Mouse (Mus musculus) MEL (cell line): ENCODE measurements at regions not wholly inside any gene's neighbourhood (a gene's known extent, or its start where the extent isn't known, plus 50 kb on each side); places are given as distances from the start of the nearest gene placed in this dataset.

Experiments
- DNase-seq: peaks from one replicate; pipeline ENCODE4 v3.0.0; 2011; ENCODE audit warnings: low read depth, low spot score
- H3K27ac ChIP-seq: 2 replicates; pipeline ENCODE4 v1.5.1; 2012; ENCODE audit warnings: low read depth, mild to moderate bottlenecking, control low read depth, low read length, moderate library complexity; ENCODE audit not compliant: control insufficient read depth
- H3K27me3 ChIP-seq, 2 experiments: fragments of 150-350 bp in 1 of 2; sonication (generic) in 1 of 2; 2 replicates each; pipeline ENCODE4 v1.6.1; 2012; ENCODE audit warnings: low read length in 2 of 2, mild to moderate bottlenecking in 2 of 2, improper control_type of control experiment in 1 of 2, moderate library complexity in 1 of 2; ENCODE audit not compliant: insufficient read depth in 2 of 2, control insufficient read depth in 1 of 2
- H3K36me3 ChIP-seq, 2 experiments: 2 replicates each; pipeline ENCODE4 v1.6.1; 2012 to 2014; ENCODE audit warnings: low read length in 2 of 2, improper control_type of control experiment in 1 of 2, inconsistent platforms in 1 of 2, mild to moderate bottlenecking in 1 of 2; ENCODE audit not compliant: insufficient read depth in 2 of 2, control insufficient read depth in 1 of 2
- H3K4me1 ChIP-seq, 2 experiments: fragments of 150-350 bp in 1 of 2; sonication (generic) in 1 of 2; 2 replicates each; pipeline ENCODE4 v1.6.1; 2012; ENCODE audit warnings: low read length in 2 of 2, improper control_type of control experiment in 1 of 2, mild to moderate bottlenecking in 1 of 2; ENCODE audit not compliant: insufficient read depth in 2 of 2, control insufficient read depth in 1 of 2
- H3K4me3 ChIP-seq, 2 experiments: fragments of 150-350 bp in 1 of 2; sonication (generic) in 1 of 2; 2 replicates each; pipeline ENCODE4 v1.5.1; 2012; ENCODE audit warnings: low read depth in 2 of 2, low read length in 2 of 2, mild to moderate bottlenecking in 2 of 2, moderate library complexity in 2 of 2, control low read depth in 1 of 2, improper control_type of control experiment in 1 of 2; ENCODE audit not compliant: control insufficient read depth in 1 of 2, insufficient read depth in 1 of 2
- H3K79me2 ChIP-seq: 2 replicates; pipeline ENCODE4 v1.6.1; 2012; ENCODE audit warnings: mild to moderate bottlenecking, low read length, moderate library complexity; ENCODE audit not compliant: control insufficient read depth, poor library complexity, insufficient read depth
- H3K9ac ChIP-seq: 2 replicates; pipeline ENCODE4 v1.6.1; 2012; ENCODE audit warnings: low read depth, mild to moderate bottlenecking, control low read depth, low read length, moderate library complexity; ENCODE audit not compliant: control insufficient read depth, poor library complexity, severe bottlenecking
- H3K9me3 ChIP-seq: fragments of 150-350 bp; sonication (generic); replicated peaks from 2 replicates; pipeline ENCODE4 v1.6.1; 2012; ENCODE audit warnings: mild to moderate bottlenecking, low read length, improper control_type of control experiment, moderate library complexity; ENCODE audit not compliant: insufficient read depth
- BHLHE40 ChIP-seq: IDR thresholded peaks from 2 replicates; pipeline ENCODE4 v1.6.1; 2012; ENCODE audit warnings: low read depth, mild to moderate bottlenecking, inconsistent platforms, low read length, improper control_type of control experiment, borderline replicate concordance
- CTCF ChIP-seq, 3 experiments: IDR thresholded peaks in 2 of 3; conservative IDR thresholded peaks in 1 of 3; 2 replicates each; pipeline ENCODE4 v1.5.1; 2011 to 2012; ENCODE audit warnings: low read length in 3 of 3, low read depth in 2 of 3, mild to moderate bottlenecking in 2 of 3, improper control_type of control experiment in 1 of 3, inconsistent platforms in 1 of 3, mixed read lengths in 1 of 3, moderate library complexity in 1 of 3; ENCODE audit not compliant: control insufficient read depth in 1 of 3, insufficient read depth in 1 of 3, poor library complexity in 1 of 3, severe bottlenecking in 1 of 3
- E2F4 ChIP-seq: IDR thresholded peaks from 2 replicates; pipeline ENCODE4 v1.6.1; 2011; ENCODE audit warnings: low read depth, low read length, improper control_type of control experiment, borderline replicate concordance
- JUND ChIP-seq: IDR thresholded peaks from 2 replicates; pipeline ENCODE4 v1.6.1; 2011; ENCODE audit warnings: low read depth, mild to moderate bottlenecking, improper control_type of control experiment, low read length
- KAT2A ChIP-seq: conservative IDR thresholded peaks from 2 replicates; pipeline ENCODE4 v1.6.1; 2012; ENCODE audit warnings: low read depth, low read length, improper control_type of control experiment, inconsistent platforms
- MAFK ChIP-seq: IDR thresholded peaks from 2 replicates; pipeline ENCODE4 v1.6.1; 2011; ENCODE audit warnings: low read depth, mild to moderate bottlenecking, low read length, improper control_type of control experiment, borderline replicate concordance
- MYC ChIP-seq: IDR thresholded peaks from 2 replicates; pipeline ENCODE4 v1.6.1; 2011; ENCODE audit warnings: low read depth, mild to moderate bottlenecking, low read length, improper control_type of control experiment, moderate library complexity
- NELFE ChIP-seq: IDR thresholded peaks from 2 replicates; pipeline ENCODE4 v1.6.1; 2011; ENCODE audit warnings: low read depth, low read length, improper control_type of control experiment
- NRF1 ChIP-seq: IDR thresholded peaks from 2 replicates; pipeline ENCODE4 v1.6.1; 2014; ENCODE audit warnings: low read depth, mild to moderate bottlenecking, inconsistent platforms, low read length, improper control_type of control experiment, moderate library complexity; ENCODE audit not compliant: poor library complexity, insufficient read depth, severe bottlenecking
- POLR2A ChIP-seq, 2 experiments: IDR thresholded peaks; 2 replicates each; pipeline ENCODE4 v1.6.1; 2011 to 2012; ENCODE audit warnings: low read length in 2 of 2, mild to moderate bottlenecking in 2 of 2, control low read depth in 1 of 2, improper control_type of control experiment in 1 of 2, low read depth in 1 of 2, moderate library complexity in 1 of 2; ENCODE audit not compliant: control insufficient read depth in 1 of 2, insufficient read depth in 1 of 2, poor library complexity in 1 of 2
- POLR2AphosphoS2 ChIP-seq: IDR thresholded peaks from 2 replicates; pipeline ENCODE4 v1.6.1; 2011; ENCODE audit warnings: low read length, improper control_type of control experiment
- POLR2AphosphoS5 ChIP-seq: IDR thresholded peaks from 2 replicates; pipeline ENCODE4 v1.6.1; 2012; ENCODE audit warnings: low read depth, borderline replicate concordance, mild to moderate bottlenecking, inconsistent platforms, low read length, moderate library complexity, mixed read lengths
- RCOR1 ChIP-seq: IDR thresholded peaks from 2 replicates; pipeline ENCODE4 v1.6.1; 2012; ENCODE audit warnings: low read depth, mild to moderate bottlenecking, inconsistent platforms, low read length, improper control_type of control experiment
- SIN3A ChIP-seq: IDR thresholded peaks from 2 replicates; pipeline ENCODE4 v1.6.1; 2012; ENCODE audit warnings: low read length, improper control_type of control experiment, inconsistent platforms
- SMC3 ChIP-seq: IDR thresholded peaks from 2 replicates; pipeline ENCODE4 v1.6.1; 2011; ENCODE audit warnings: low read depth, low read length, improper control_type of control experiment
- TAL1 ChIP-seq: IDR thresholded peaks from 2 replicates; pipeline ENCODE4 v1.6.1; 2012; ENCODE audit warnings: mild to moderate bottlenecking, inconsistent platforms, low read length, moderate library complexity, mixed read lengths
- UBTF ChIP-seq: IDR thresholded peaks from 2 replicates; pipeline ENCODE4 v1.6.1; 2012; ENCODE audit warnings: low read depth, mild to moderate bottlenecking, inconsistent platforms, low read length, improper control_type of control experiment, moderate library complexity, borderline replicate concordance; ENCODE audit not compliant: insufficient read depth
- USF2 ChIP-seq, 2 experiments: IDR thresholded peaks; 2 replicates each; pipeline ENCODE4 v1.6.1; 2011 to 2012; ENCODE audit warnings: improper control_type of control experiment in 2 of 2, low read length in 2 of 2, borderline replicate concordance in 1 of 2, inconsistent platforms in 1 of 2, low read depth in 1 of 2, mild to moderate bottlenecking in 1 of 2; ENCODE audit not compliant: insufficient read depth in 1 of 2
- ZMIZ1 ChIP-seq: IDR thresholded peaks from 2 replicates; pipeline ENCODE4 v1.6.1; 2012; ENCODE audit warnings: low read depth, mild to moderate bottlenecking, inconsistent platforms, low read length, improper control_type of control experiment, moderate library complexity
- ZNF384 ChIP-seq: IDR thresholded peaks from 2 replicates; pipeline ENCODE4 v1.6.1; 2012; ENCODE audit warnings: low read depth, mild to moderate bottlenecking, inconsistent platforms, low read length, improper control_type of control experiment

DNA sequence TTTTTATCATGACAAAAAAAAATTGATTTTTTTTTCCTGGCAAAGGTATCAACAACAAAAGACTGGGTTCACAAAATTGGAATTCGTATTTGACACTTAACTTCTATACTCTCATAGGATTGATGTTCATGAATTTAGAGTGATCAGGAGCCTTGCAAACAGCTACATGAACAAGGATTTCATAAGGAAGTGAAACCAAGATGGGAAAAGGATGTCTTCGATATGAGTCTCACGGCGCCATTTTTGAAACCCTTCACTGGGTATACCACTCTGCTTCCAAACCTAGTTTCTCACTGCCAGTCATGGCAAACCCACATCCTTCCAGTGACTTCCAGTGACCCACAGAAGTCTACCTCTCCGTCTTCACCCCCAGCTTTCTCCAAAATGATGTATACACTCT, 157.8 kb upstream of the Tmc1 start:
- no peak overlapping the region for H3K4me3 ChIP-seq
- no peaks in the 10 kb centered on the region for H3K9me3 ChIP-seq
- no peaks in the 10 kb centered on the region for H3K36me3 ChIP-seq
- H3K9ac ChIP-seq = no peak overlapping the region
- no peaks in the 10 kb centered on the region for H3K79me2 ChIP-seq
- H3K4me1 ChIP-seq = no peaks in the 10 kb centered on the region
- no peak overlapping the region for H3K27ac ChIP-seq
- no peak for DNase-seq
- no peaks in the 10 kb centered on the region for H3K27me3 ChIP-seq
- no peak for TF ChIP-seq ZNF384
- TF ChIP-seq USF2 (IDR thresholded peaks at IDR 0.05; ENCODE audit: borderline replicate concordance in 1 of 2, insufficient read depth in 1 of 2, low read depth in 1 of 2, low read length in 2 of 2) = no peak
- TF ChIP-seq E2F4 = no peak
- TF ChIP-seq ZMIZ1 = no peak
- no peak for TF ChIP-seq MAFK
- no peak for TF ChIP-seq CTCF (IDR thresholded peaks at IDR 0.05 in 2 of 3, conservative IDR thresholded peaks at IDR 0.05 in 1 of 3; ENCODE audit: control insufficient read depth in 1 of 3, insufficient read depth in 1 of 3, low read depth in 2 of 3, low read length in 3 of 3, poor library complexity in 1 of 3, severe bottlenecking in 1 of 3)
- TF ChIP-seq POLR2AphosphoS2 = no peak
- TF ChIP-seq POLR2AphosphoS5 = no peak
- no peak for TF ChIP-seq UBTF
- TF ChIP-seq MYC = no peak
- TF ChIP-seq NRF1 = no peak
- no peak for TF ChIP-seq BHLHE40
- TF ChIP-seq, all 39 proteins: peak for 0

DNA sequence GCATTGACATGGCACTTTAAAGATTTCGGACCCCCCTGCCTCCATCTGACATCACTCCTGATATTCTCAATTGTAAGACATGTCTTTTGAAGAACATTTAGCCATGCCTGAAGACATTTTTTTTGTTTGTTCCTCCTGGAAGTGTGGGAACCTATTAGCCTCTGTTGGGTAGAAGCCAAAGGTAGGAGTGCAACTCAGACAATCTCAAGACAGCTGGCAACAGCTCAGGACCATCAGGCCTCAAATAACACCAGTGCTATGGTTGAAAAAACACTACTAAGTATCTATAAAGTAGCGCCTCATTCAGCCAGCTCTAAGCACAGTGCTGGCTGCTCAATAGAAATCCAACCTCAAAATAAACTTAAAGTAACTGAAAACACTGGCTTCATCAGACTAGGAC, 154.3 kb upstream of the Tmc1 start:
- TF ChIP-seq CTCF (IDR thresholded peaks at IDR 0.05 in 2 of 3, conservative IDR thresholded peaks at IDR 0.05 in 1 of 3; ENCODE audit: control insufficient read depth in 1 of 3, insufficient read depth in 1 of 3, low read depth in 2 of 3, low read length in 3 of 3, poor library complexity in 1 of 3, severe bottlenecking in 1 of 3) = no peak
- H3K4me1 ChIP-seq = peaks cover 2 to 5% of the 10 kb centered on the region in 2 experiments; a peak in 3 of 4 replicates
- DNase-seq = no peak

DNA sequence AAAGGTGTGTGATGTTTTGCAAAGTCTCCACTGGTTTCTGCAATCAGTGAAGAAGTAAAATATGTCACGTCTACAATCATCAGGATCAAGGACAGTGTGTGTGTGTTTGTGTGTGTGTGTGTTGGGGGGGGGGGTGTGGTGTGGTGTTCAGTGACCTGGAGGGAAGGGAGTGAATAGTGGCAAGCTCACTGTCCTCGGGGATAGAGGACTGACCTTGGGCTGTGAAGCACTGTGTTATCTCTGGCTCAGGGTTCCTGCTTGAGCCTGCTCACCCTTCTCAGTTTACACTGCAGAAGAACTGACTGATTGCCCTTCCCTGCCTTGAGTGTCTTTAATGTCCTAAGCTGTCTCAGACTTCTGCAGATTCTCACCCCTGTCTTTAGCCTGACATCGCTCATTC, 153.7 kb upstream of the Tmc1 start:
- Histone ChIP-seq H3K36me3 (peaks cover 0 to 12% of the 10 kb centered on the region in 2 experiments; a peak in 2 of 4 replicates), H3K9me3 (no peaks in the 10 kb centered on the region), H3K4me1 (peaks cover 2 to 5% of the 10 kb centered on the region in 2 experiments; a peak in 3 of 4 replicates), H3K79me2 (no peaks in the 10 kb centered on the region), H3K4me3 (no peak overlapping the region), H3K27ac (no peak overlapping the region), H3K27me3 (no peaks in the 10 kb centered on the region)
- DNase-seq = no peak
- TF ChIP-seq POLR2AphosphoS5 (no peak), NRF1 (no peak), CTCF (IDR thresholded peaks at IDR 0.05 in 2 of 3, conservative IDR thresholded peaks at IDR 0.05 in 1 of 3; ENCODE audit: control insufficient read depth in 1 of 3, insufficient read depth in 1 of 3, low read depth in 2 of 3, low read length in 3 of 3, poor library complexity in 1 of 3, severe bottlenecking in 1 of 3) (no peak), ZNF384 (no peak), RCOR1 (no peak), BHLHE40 (no peak), SIN3A (no peak), E2F4 (no peak), KAT2A (no peak), NELFE (no peak), SMC3 (no peak), JUND (no peak), MAFK (no peak), TAL1 (no peak), MYC (no peak), ZMIZ1 (no peak), USF2 (IDR thresholded peaks at IDR 0.05; ENCODE audit: borderline replicate concordance in 1 of 2, insufficient read depth in 1 of 2, low read depth in 1 of 2, low read length in 2 of 2) (no peak), POLR2A (IDR thresholded peaks at IDR 0.05; ENCODE audit: control insufficient read depth in 1 of 2, insufficient read depth in 1 of 2, low read depth in 1 of 2, low read length in 2 of 2, poor library complexity in 1 of 2) (no peak), UBTF (no peak)
- TF ChIP-seq, all 39 proteins: peak for 0
- no peak overlapping the region for H3K9ac ChIP-seq

More for the DNA sequence above, 154.3 kb upstream of the Tmc1 start:
- peaks cover 0 to 12% of the 10 kb centered on the region in 2 experiments; a peak in 2 of 4 replicates for H3K36me3 ChIP-seq
- no peaks in the 10 kb centered on the region for H3K79me2 ChIP-seq
- no peak overlapping the region for H3K27ac ChIP-seq
- no peaks in the 10 kb centered on the region for H3K9me3 ChIP-seq
- H3K9ac ChIP-seq = no peak overlapping the region
- H3K27me3 ChIP-seq = no peaks in the 10 kb centered on the region
- H3K4me3 ChIP-seq = no peak overlapping the region
